Mouse (Mus musculus) limb, embryonic 15.5 days (tissue): Measurements from ENCODE around the gene Peak1. TPM values are rescaled to one million over a fixed set of nuclear protein-coding genes. Genes with fewer than 3 reads are reported as not detected.
A peak's percentile ranks its signal among the peaks of the same experiment; 100 is the strongest.

Source experiments
- ATAC-seq: fragments of 200-750 bp; cut with Nextera tagmentation; 2 replicates; pipeline ENCODE4 v1.8.0; 2017; ENCODE audit warnings: low read depth, moderate TSS enrichment; ENCODE audit not compliant: insufficient number of reproducible peaks, low FRiP score, low TSS enrichment
- H3K27ac ChIP-seq: fragments of 300-500 bp; sonication (generic); 2 replicates; pipeline ENCODE4 v1.5.1; 2015; ENCODE audit warnings: moderate library complexity, mild to moderate bottlenecking, inconsistent platforms
- H3K27me3 ChIP-seq: fragments of 300-500 bp; sonication (generic); 2 replicates; pipeline ENCODE4 v1.6.1; 2015; ENCODE audit warnings: inconsistent platforms
- H3K36me3 ChIP-seq: fragments of 300-500 bp; sonication (generic); 2 replicates; pipeline ENCODE4 v1.6.1; 2015; ENCODE audit warnings: inconsistent platforms
- H3K4me1 ChIP-seq: fragments of 300-500 bp; sonication (generic); 2 replicates; pipeline ENCODE4 v1.6.1; 2015; ENCODE audit warnings: inconsistent platforms
- H3K4me2 ChIP-seq: fragments of 300-500 bp; sonication (generic); 2 replicates; pipeline ENCODE4 v1.6.1; 2015; ENCODE audit warnings: mild to moderate bottlenecking, inconsistent platforms
- H3K4me3 ChIP-seq: fragments of 300-500 bp; sonication (generic); 2 replicates; pipeline ENCODE4 v1.5.1; 2015; ENCODE audit warnings: mild to moderate bottlenecking, inconsistent platforms
- H3K9ac ChIP-seq: fragments of 300-500 bp; sonication (generic); 2 replicates; pipeline ENCODE4 v1.6.1; 2015; ENCODE audit warnings: inconsistent platforms
- H3K9me3 ChIP-seq: fragments of 300-500 bp; sonication (generic); 2 replicates; pipeline ENCODE4 v1.6.1; 2016; ENCODE audit warnings: inconsistent platforms
- WGBS: fragments of 180-500 bp; shearing (Covaris S2); methylation state at CpG from one replicate; pipeline ENCODE4 v1.1.7; 2015; 5-methylcytosine and 5-hydroxymethylcytosine counted together
- microRNA-seq: library from miRNA; unstranded; fragments of <30 nt; microRNA quantifications from one replicate; pipeline ENCODE4, GENCODE M21; 2016
- polyA plus RNA-seq: library from polyadenylated mRNA; unstranded; fragments of >200 nt; fragmentation: Nextera tagmentation; extraction: Ambion mirVana; gene quantifications from 2 replicates; pipeline ENCODE4 v1.2.1, GENCODE M21; 2015

The Peak1 gene
- polyA plus RNA-seq, 1 experiment from 2014 or later = 11.8 TPM

DNA sequence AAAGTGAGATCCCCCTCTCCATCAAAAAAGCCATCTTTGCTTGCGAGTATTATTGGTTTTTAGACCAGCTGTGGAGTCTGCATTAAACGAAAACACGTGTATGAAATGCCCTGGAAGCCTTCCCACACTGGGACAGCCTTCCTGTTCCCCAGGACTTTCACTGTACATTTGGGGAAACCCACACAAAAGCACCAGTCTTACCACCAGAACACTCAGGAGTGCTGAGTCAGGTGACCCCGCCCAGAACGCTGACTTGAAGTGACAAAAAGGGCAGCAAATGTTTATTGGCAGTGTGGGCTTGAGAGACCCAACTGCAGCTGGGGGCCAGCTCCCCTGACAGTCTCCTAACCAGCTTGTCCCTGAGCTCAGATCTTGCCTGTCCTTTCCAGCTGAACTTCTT is 251.7 kb downstream of the Peak1 start:
- ATAC-seq = no peak
- Histone ChIP-seq H3K9ac (no peak overlapping the region), H3K4me3 (no peak overlapping the region), H3K27me3 (no peaks in the 10 kb centered on the region), H3K27ac (peak overlapping the region; percentile 40), H3K36me3 (no peaks in the 10 kb centered on the region), H3K4me2 (no peak overlapping the region), H3K9me3 (no peaks in the 10 kb centered on the region), H3K4me1 (peaks cover 21% of the 10 kb centered on the region)
- WGBS = 15% methylated on average over 5 of the region's 5 CpGs

DNA sequence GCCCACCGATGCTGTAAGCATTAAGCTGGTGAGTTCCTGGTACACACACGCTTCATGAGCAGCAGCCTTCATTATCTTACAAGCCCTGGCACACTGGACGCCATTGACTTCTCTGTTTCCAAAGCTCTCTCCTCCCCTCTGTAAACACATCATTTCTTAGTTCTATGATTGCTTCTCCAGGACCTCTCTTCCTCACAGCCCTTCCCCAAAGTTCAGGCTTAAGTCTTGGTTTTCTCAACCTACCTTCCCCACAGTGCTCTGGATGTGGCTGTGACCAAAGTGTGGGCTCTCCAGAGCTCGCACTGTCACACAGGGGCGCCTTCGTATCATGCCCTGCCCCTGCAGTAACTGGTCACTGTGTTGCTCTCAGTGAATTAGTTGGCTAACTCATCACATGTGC is 252.5 kb downstream of the Peak1 start, which contains the start of gene Tspan3:
Gene Tspan3, minus strand, starts transcription at position 101 of the 400 bp plus-strand sequence.
- ATAC-seq = no peak
- H3K27me3 ChIP-seq = no peaks in the 10 kb centered on the region
- H3K4me1 ChIP-seq = peaks cover 23% of the 10 kb centered on the region
- peak within 1 kb of the TSS; percentile 40 for H3K27ac ChIP-seq
- no peaks in the 10 kb centered on the region for H3K36me3 ChIP-seq
- no peak within 1 kb of the TSS for H3K4me2 ChIP-seq
- no peak within 1 kb of the TSS for H3K9ac ChIP-seq
- no peak within 1 kb of the TSS for H3K4me3 ChIP-seq
- H3K9me3 ChIP-seq = no peaks in the 10 kb centered on the region
- 83% methylated on average over 6 of the region's 6 CpGs for WGBS

DNA sequence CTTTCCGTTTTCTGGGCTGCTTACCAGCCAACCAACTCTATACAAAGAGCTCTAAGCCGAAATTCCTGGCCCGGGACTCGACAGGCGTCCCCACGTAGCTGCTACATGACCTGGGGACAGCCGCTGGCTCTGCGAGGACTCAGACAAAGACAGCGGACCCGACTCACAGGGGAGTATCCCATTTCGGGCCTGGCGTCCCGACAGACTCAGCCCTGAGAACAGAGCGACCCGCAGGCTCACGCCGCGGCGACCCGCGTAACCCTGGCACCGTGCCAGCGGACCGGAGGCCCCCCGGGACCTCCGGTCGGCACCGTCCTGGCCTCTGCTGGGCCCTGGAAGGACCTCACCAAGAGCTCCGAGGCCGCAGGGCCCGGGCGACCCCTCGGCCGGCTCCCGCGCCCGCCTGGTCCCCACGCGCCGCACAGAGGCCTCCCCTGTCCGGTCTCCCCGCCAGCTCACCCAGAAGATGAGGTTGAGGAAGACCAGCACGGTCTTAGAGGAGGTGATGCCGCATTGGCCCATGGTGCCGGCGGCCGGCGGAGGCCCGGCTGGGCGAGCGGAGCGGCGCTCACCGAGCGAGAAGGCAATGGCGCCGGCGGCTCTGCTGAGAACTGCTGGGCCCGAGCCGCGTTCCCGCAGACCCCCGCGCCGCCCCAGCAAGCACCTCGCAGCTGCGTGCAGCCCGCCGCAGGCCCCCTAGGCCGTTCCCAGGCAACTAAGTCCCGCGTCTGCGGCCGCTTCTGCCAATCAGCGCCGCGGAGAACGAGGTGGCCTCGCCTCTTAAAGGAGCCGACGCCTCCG is 257.3 kb downstream of the Peak1 start:
- peak overlapping the region; percentile 48 for H3K4me2 ChIP-seq
- peak overlapping the region; percentile 97 for H3K4me3 ChIP-seq
- H3K36me3 ChIP-seq = no peaks in the 10 kb centered on the region
- peak overlapping the region; percentile 92 for H3K9ac ChIP-seq
- no peaks in the 10 kb centered on the region for H3K9me3 ChIP-seq
- H3K4me1 ChIP-seq = peaks cover 28% of the 10 kb centered on the region
- peak; percentile 94 for ATAC-seq
- no peaks in the 10 kb centered on the region for H3K27me3 ChIP-seq
- H3K27ac ChIP-seq = peak overlapping the region; percentile 95
- WGBS = under 1% methylated on average over 75 of the region's 82 CpGs

DNA sequence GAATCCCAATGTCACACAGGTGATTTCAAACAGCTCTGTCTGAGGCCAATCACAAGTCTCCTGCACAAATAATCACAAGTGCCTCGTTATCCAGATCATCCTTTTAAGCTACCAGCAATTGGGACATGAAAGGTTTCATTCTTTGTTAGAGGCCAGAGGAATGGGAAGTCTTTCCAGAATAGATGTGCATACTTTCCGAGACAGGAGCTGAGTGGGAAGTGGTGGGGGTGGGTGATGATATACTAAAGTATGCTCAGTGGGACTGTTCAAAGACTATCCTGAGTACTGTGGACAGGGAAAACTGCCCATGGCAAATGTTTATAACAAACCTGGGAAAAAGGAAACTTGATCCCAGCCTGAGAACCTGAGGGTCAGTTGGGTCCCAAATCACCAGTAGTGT is 258.4 kb downstream of the Peak1 start:
- Histone ChIP-seq H3K36me3 (no peaks in the 10 kb centered on the region), H3K9ac (no peak overlapping the region), H3K4me2 (peak overlapping the region; percentile 48), H3K4me3 (peak overlapping the region; percentile 97), H3K9me3 (no peaks in the 10 kb centered on the region), H3K27ac (no peak overlapping the region), H3K27me3 (no peaks in the 10 kb centered on the region), H3K4me1 (peaks cover 25% of the 10 kb centered on the region)
- WGBS = 7% methylated on average over 2 of the region's 2 CpGs
- no peak for ATAC-seq

DNA sequence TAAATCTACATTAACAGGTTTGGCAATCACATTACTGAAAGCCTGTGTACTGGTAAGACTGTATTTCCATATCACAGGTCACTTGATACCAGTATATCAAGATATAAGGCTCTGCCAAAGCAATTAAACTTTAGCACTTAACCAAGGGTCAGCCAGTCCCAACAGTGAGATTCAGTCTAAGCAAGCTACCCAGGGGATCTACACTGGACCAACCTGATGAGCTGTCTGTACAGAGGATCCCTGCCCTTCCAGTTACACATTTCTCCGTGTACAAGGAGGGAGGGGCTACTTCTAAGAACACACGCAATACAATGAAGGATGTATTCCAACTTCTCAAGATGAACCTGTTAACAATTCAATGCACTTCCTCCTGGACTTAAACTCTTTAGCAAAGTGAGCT is 259.8 kb downstream of the Peak1 start:
- Histone ChIP-seq H3K27ac (no peak overlapping the region), H3K9me3 (no peaks in the 10 kb centered on the region), H3K27me3 (no peaks in the 10 kb centered on the region), H3K36me3 (no peaks in the 10 kb centered on the region), H3K4me3 (no peak overlapping the region), H3K4me2 (no peak overlapping the region), H3K4me1 (peaks cover 25% of the 10 kb centered on the region), H3K9ac (no peak overlapping the region)
- ATAC-seq = no peak
- WGBS = 48% methylated on average over 2 of the region's 2 CpGs

DNA sequence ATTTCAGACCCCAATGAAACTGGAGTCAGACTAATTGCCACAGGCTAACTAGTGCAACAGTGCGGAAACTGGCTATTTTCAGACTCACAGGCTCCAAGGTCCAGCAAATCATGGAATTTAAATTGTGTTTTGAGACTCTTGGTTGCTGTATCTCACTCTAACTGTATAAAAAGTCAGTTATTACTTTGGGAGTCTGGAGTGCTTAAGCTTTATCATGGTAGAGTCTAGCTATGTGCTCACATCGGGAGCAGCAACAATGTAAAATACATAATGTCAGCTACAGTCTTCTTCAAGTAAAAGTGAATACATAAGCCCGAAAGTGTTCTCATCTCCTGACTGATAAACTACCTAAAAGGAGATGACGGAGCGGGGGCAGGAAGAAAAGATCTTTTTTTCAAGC is 263.3 kb downstream of the Peak1 start:
- 87% methylated on average over 5 of the region's 5 CpGs for WGBS

DNA sequence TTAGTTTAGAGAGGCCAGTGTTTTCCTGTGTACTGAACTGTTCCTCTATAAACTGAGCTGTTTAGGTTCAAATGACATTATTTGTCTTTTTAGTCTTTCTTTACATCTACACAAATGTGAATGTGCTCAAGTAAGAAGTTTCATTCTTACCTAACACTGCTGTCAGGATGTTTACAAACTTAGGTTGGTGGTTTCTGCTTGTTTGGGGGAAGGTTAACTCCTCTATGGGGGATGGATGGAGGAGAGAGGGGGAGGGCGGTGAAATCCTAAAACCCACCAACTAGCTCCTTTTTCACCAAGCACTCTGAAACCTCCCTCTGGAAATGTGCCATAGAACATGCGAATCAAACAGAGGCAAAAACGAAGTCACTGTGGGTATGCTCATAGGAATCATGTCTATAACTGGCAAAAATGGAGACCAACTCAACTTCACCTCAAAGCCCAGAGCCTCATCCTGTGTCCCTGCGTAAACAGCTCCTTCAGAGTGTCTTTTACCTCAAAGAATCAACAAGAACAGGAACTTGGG is 265.3 kb downstream of the Peak1 start:
- Histone ChIP-seq H3K36me3 (no peaks in the 10 kb centered on the region), H3K27me3 (no peaks in the 10 kb centered on the region), H3K27ac (peak overlapping the region; percentile 68), H3K4me3 (no peak overlapping the region), H3K4me2 (no peak overlapping the region), H3K9me3 (no peaks in the 10 kb centered on the region), H3K4me1 (peaks cover 11% of the 10 kb centered on the region; the same call in 1 of the 2 replicates), H3K9ac (no peak overlapping the region)
- WGBS = 70% methylated on average over 4 of the region's 4 CpGs
- no peak for ATAC-seq

More for the DNA sequence above, 263.3 kb downstream of the Peak1 start:
- Histone ChIP-seq H3K4me3 (no peak overlapping the region), H3K36me3 (no peaks in the 10 kb centered on the region), H3K9ac (no peak overlapping the region), H3K4me2 (no peak overlapping the region), H3K27ac (no peak overlapping the region), H3K27me3 (no peaks in the 10 kb centered on the region), H3K9me3 (no peaks in the 10 kb centered on the region), H3K4me1 (peaks cover 19% of the 10 kb centered on the region)
- ATAC-seq = no peak

DNA sequence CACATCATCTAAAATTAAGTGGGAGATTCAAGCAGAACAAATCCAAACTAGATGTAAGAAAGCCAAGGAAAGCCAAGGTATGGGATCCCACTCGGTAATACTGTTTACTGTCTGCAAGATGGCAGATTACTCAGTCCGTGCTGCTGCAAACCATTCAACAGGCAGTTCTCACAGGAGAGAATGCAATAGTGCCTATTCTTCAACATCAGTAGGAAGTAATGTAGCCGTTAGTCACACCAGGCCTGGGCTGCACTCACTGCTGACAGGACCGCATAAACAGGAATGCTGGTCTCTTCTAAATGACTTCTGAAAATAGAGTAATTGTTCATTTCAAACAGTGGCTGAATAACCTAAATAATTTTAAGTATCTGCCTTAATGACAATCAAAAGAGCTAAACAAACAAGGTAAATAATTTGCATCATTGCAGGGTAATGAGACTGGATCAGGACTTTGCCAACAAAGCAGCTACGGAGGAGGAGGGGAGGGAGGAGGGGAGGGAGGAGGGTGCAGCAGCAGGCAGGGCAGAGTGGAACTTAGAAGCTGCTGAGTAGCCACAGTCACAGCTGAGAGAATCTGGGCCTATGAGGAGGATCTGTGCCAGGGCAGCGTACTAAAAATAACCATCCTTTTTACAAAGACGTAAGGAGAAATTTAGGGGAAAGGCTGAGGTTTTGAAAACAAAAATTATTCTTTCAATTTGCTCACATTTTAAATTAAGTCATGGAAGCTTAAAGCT is 266.0 kb downstream of the Peak1 start:
- Histone ChIP-seq H3K9me3 (no peaks in the 10 kb centered on the region), H3K36me3 (peaks cover 4% of the 10 kb centered on the region), H3K4me2 (no peak overlapping the region), H3K4me1 (peaks cover 11% of the 10 kb centered on the region; the same call in 1 of the 2 replicates), H3K27ac (peak overlapping the region; percentile 68; the same call in 1 of the 2 replicates), H3K27me3 (no peaks in the 10 kb centered on the region), H3K9ac (no peak overlapping the region), H3K4me3 (no peak overlapping the region)
- 49% methylated on average over 7 of the region's 7 CpGs for WGBS
- ATAC-seq = no peak

Small RNA genes within 50 kb of the gene (microRNA-seq; reads per million reads assigned to microRNA genes)
- gene Gm24270 = not detected

Other genes with a start within 250 kb of the Peak1 start
- gene Hmg20a, start 542 bp upstream of the Peak1 start, polyA plus RNA-seq = 57.2 and 58.8 TPM in 2 replicates